Mouse (Mus musculus) kidney, postnatal 0 days (tissue): ENCODE results near the gene Acoxl. TPM values are rescaled to one million over a fixed set of nuclear protein-coding genes. Genes with fewer than 3 reads are reported as not detected.

Experiments
- ATAC-seq: fragments of 200-750 bp; cut with Nextera tagmentation; replicated peaks from 2 replicates; pipeline ENCODE4 v1.8.0; 2017; ENCODE audit warnings: low read depth, moderate number of reproducible peaks, moderate TSS enrichment, moderate library complexity; ENCODE audit not compliant: low FRiP score
- DNase-seq: peaks from one replicate; pipeline ENCODE4 v3.0.0-alpha.2; 2016; ENCODE audit warnings: low spot score
- H3K27ac ChIP-seq: fragments of 300-500 bp; sonication (generic); 2 replicates; pipeline ENCODE4 v1.5.1; 2014; ENCODE audit warnings: mild to moderate bottlenecking
- H3K27me3 ChIP-seq: fragments of 300-500 bp; sonication (generic); 2 replicates; pipeline ENCODE4 v1.6.1; 2014; ENCODE audit warnings: low read length, mixed read lengths; ENCODE audit not compliant: insufficient read depth
- H3K36me3 ChIP-seq: fragments of 300-500 bp; sonication (generic); 2 replicates; pipeline ENCODE4 v1.6.1; 2014; ENCODE audit warnings: low read length, mixed read lengths; ENCODE audit not compliant: insufficient read depth
- H3K4me1 ChIP-seq: fragments of 300-500 bp; sonication (generic); replicated peaks from 2 replicates; pipeline ENCODE4 v1.6.1; 2014; ENCODE audit warnings: antibody characterized with exemption, low read length, mixed read lengths; ENCODE audit not compliant: insufficient read depth
- H3K4me2 ChIP-seq: fragments of 300-500 bp; sonication (generic); 2 replicates; pipeline ENCODE4 v1.6.1; 2014; ENCODE audit warnings: mild to moderate bottlenecking, low read length, moderate library complexity, mixed read lengths
- H3K4me3 ChIP-seq: fragments of 300-500 bp; sonication (generic); replicated peaks from 2 replicates; pipeline ENCODE4 v1.5.1; 2014; ENCODE audit warnings: low read depth, low read length
- H3K9ac ChIP-seq: fragments of 300-500 bp; sonication (generic); 2 replicates; pipeline ENCODE4 v1.6.1; 2014; ENCODE audit warnings: low read depth, low read length
- H3K9me3 ChIP-seq: fragments of 300-500 bp; sonication (generic); replicated peaks from 2 replicates; pipeline ENCODE4 v1.6.1; 2016; ENCODE audit warnings: low read length, inconsistent platforms, mixed read lengths
- CTCF ChIP-seq: IDR thresholded peaks from 2 replicates; pipeline ENCODE4 v1.5.1; 2016; ENCODE audit warnings: antibody characterized with exemption, low read depth, mild to moderate bottlenecking, moderate library complexity
- WGBS: fragments of 180-500 bp; shearing (Covaris S2); extraction: QIAGEN DNeasy Blood & Tissue Kit; methylation state at CpG from one replicate; pipeline ENCODE4 v1.1.7; 2014; 5-methylcytosine and 5-hydroxymethylcytosine counted together
- polyA plus RNA-seq: library from polyadenylated mRNA; unstranded; fragments of >200 nt; fragmentation: Nextera tagmentation; extraction: Ambion mirVana; gene quantifications from 2 replicates; pipeline ENCODE4 v1.2.1, GENCODE M21; 2015

Acoxl gene
- polyA plus RNA-seq, 1 experiment from 2014 or later = 0.61 TPM

- WGBS = 47% methylated on average over 1 of the region's 1 CpGs
- no peak for DNase-seq
- ATAC-seq = peak; percentile 58; the same call in 1 of the 2 replicates
- Histone ChIP-seq H3K4me1 (peaks cover 13% of the 10 kb centered on the region), H3K36me3 (no peaks in the 10 kb centered on the region), H3K9ac (no peak overlapping the region), H3K27me3 (no peaks in the 10 kb centered on the region), H3K4me2 (no peak overlapping the region), H3K4me3 (no peak overlapping the region), H3K27ac (peak overlapping the region; percentile 26; the same call in 1 of the 2 replicates), H3K9me3 (no peaks in the 10 kb centered on the region)
- no peak for TF ChIP-seq CTCF
These were observed 69.0 kb downstream of the Acoxl start for GRCm38 (mm10) chr2:127907679-127908042.

- Histone ChIP-seq H3K36me3 (no peaks in the 10 kb centered on the region), H3K27ac (no peak overlapping the region), H3K4me1 (peaks cover 13% of the 10 kb centered on the region), H3K9ac (no peak overlapping the region), H3K27me3 (no peaks in the 10 kb centered on the region), H3K9me3 (no peaks in the 10 kb centered on the region), H3K4me2 (no peak overlapping the region), H3K4me3 (no peak overlapping the region)
- 12% methylated on average over 7 of the region's 7 CpGs for WGBS
- DNase-seq (peak; percentile 71), ATAC-seq (no peak)
- no peak for TF ChIP-seq CTCF
These were observed 70.2 kb downstream of the Acoxl start for GRCm38 (mm10) chr2:127908881-127909280.

- WGBS = 92% methylated on average over 4 of the region's 4 CpGs
- H3K27me3 ChIP-seq = no peaks in the 10 kb centered on the region
- no peak overlapping the region for H3K4me2 ChIP-seq
- no peak overlapping the region for H3K27ac ChIP-seq
- H3K9me3 ChIP-seq = no peaks in the 10 kb centered on the region
- no peak overlapping the region for H3K4me3 ChIP-seq
- no peaks in the 10 kb centered on the region for H3K36me3 ChIP-seq
- no peak overlapping the region for H3K9ac ChIP-seq
- no peak for ATAC-seq
- DNase-seq = no peak
- peaks cover 13% of the 10 kb centered on the region for H3K4me1 ChIP-seq
- no peak for TF ChIP-seq CTCF
These were observed 71.1 kb downstream of the Acoxl start for GRCm38 (mm10) chr2:127909790-127910189.

GRCm38 (mm10) chr2:127911579-127911978 lies 72.9 kb downstream of the Acoxl start:
- H3K4me2 ChIP-seq = no peak overlapping the region
- DNase-seq (no peak), ATAC-seq (no peak)
- H3K9me3 ChIP-seq = no peaks in the 10 kb centered on the region
- H3K36me3 ChIP-seq = no peaks in the 10 kb centered on the region
- TF ChIP-seq CTCF = no peak
- H3K9ac ChIP-seq = no peak overlapping the region
- H3K27ac ChIP-seq = no peak overlapping the region
- H3K27me3 ChIP-seq = no peaks in the 10 kb centered on the region
- H3K4me1 ChIP-seq = peaks cover 13% of the 10 kb centered on the region
- no peak overlapping the region for H3K4me3 ChIP-seq
- 88% methylated on average over 3 of the region's 3 CpGs for WGBS

- H3K4me3 ChIP-seq = no peak overlapping the region
- H3K4me1 ChIP-seq = no peaks in the 10 kb centered on the region; the same call in 1 of the 2 replicates
- no peak overlapping the region for H3K9ac ChIP-seq
- 82% methylated on average over 5 of the region's 5 CpGs for WGBS
- no peaks in the 10 kb centered on the region for H3K36me3 ChIP-seq
- no peaks in the 10 kb centered on the region for H3K27me3 ChIP-seq
- no peak overlapping the region for H3K4me2 ChIP-seq
- no peaks in the 10 kb centered on the region for H3K9me3 ChIP-seq
- ATAC-seq = no peak
- TF ChIP-seq CTCF = no peak
- H3K27ac ChIP-seq = no peak overlapping the region
- DNase-seq = no peak
These were observed 75.4 kb downstream of the Acoxl start for GRCm38 (mm10) chr2:127914047-127914446.

GRCm38 (mm10) chr2:127916804-127917410 lies 78.2 kb downstream of the Acoxl start:
- H3K4me3 ChIP-seq = no peak overlapping the region
- H3K9me3 ChIP-seq = no peaks in the 10 kb centered on the region
- no peaks in the 10 kb centered on the region for H3K36me3 ChIP-seq
- no peaks in the 10 kb centered on the region for H3K27me3 ChIP-seq
- H3K9ac ChIP-seq = no peak overlapping the region
- H3K4me1 ChIP-seq = 0 out of 2 replicates have a peak, but pooled peaks cover 2% of the 10 kb centered on the region
- WGBS = 50% methylated on average over 7 of the region's 7 CpGs
- no peak for TF ChIP-seq CTCF
- H3K27ac ChIP-seq = no peak overlapping the region
- no peak overlapping the region for H3K4me2 ChIP-seq
- ATAC-seq (no peak), DNase-seq (no peak)

- ATAC-seq (no peak), DNase-seq (no peak)
- Histone ChIP-seq H3K36me3 (no peaks in the 10 kb centered on the region), H3K9me3 (no peaks in the 10 kb centered on the region), H3K27ac (no peak overlapping the region), H3K4me2 (no peak overlapping the region), H3K4me1 (0 out of 2 replicates have a peak, but pooled peaks cover 9% of the 10 kb centered on the region), H3K4me3 (no peak overlapping the region), H3K9ac (no peak overlapping the region), H3K27me3 (no peaks in the 10 kb centered on the region)
- WGBS = 98% methylated on average over 1 of the region's 1 CpGs
- TF ChIP-seq CTCF = no peak
These were observed 81.1 kb downstream of the Acoxl start for GRCm38 (mm10) chr2:127919740-127920139.
